Mouse (Mus musculus) C2C12 (cell line): ENCODE measurements at regions not wholly inside any gene's neighbourhood (a gene's known extent, or its start where the extent isn't known, plus 50 kb on each side); places are given as distances from the start of the nearest gene placed in this dataset.

Source experiments
- H3K27me3 ChIP-seq: one replicate; pipeline ENCODE4 v1.6.1; 2011; ENCODE audit not compliant: control insufficient read depth, insufficient read depth, insufficient read length
- H3K36me3 ChIP-seq: one replicate; pipeline ENCODE4 v1.6.1; 2011; ENCODE audit not compliant: control insufficient read depth, insufficient read depth
- H3K4me3 ChIP-seq: one replicate; pipeline ENCODE4 v1.5.1; 2011; ENCODE audit warnings: mild to moderate bottlenecking, control low read depth; ENCODE audit not compliant: poor library complexity, insufficient read depth, severe bottlenecking
- H3K79me2 ChIP-seq: one replicate; pipeline ENCODE4 v1.6.1; 2011; ENCODE audit not compliant: control insufficient read depth, insufficient read depth
- H3K79me3 ChIP-seq: one replicate; pipeline ENCODE4 v1.6.1; 2011; ENCODE audit warnings: low read depth, control low read depth
- H3ac ChIP-seq: one replicate; pipeline ENCODE3; 2011; ENCODE audit warnings: low read depth; ENCODE audit not compliant: control insufficient read depth, insufficient read length
- CEBPB ChIP-seq: IDR thresholded peaks from one replicate; pipeline ENCODE4 v1.6.1; 2011; ENCODE audit warnings: low read depth, mild to moderate bottlenecking, control low read depth, moderate library complexity
- CTCF ChIP-seq: IDR thresholded peaks from one replicate; pipeline ENCODE4 v1.5.1; 2011; ENCODE audit not compliant: control insufficient read depth, insufficient read depth, insufficient read length
- FOSL1 ChIP-seq: IDR thresholded peaks from one replicate; pipeline ENCODE4 v1.8.0; 2011; ENCODE audit warnings: mild to moderate bottlenecking, low read length; ENCODE audit not compliant: poor library complexity, insufficient read depth, severe bottlenecking
- MAX ChIP-seq: IDR thresholded peaks from one replicate; pipeline ENCODE4 v1.6.1; 2011; ENCODE audit warnings: mild to moderate bottlenecking, control low read depth
- MYOD1 ChIP-seq: IDR thresholded peaks from one replicate; pipeline ENCODE4 v1.6.1; 2011; ENCODE audit warnings: low read depth; ENCODE audit not compliant: control insufficient read depth, insufficient read length
- MYOG ChIP-seq: IDR thresholded peaks from one replicate; pipeline ENCODE4 v1.6.1; 2011; ENCODE audit not compliant: control insufficient read depth, insufficient read length; ENCODE audit errors: extremely low read depth
- USF1 ChIP-seq: IDR thresholded peaks from one replicate; pipeline ENCODE4 v1.6.1; 2011; ENCODE audit warnings: low read depth, mild to moderate bottlenecking, control low read depth, moderate library complexity

DNA sequence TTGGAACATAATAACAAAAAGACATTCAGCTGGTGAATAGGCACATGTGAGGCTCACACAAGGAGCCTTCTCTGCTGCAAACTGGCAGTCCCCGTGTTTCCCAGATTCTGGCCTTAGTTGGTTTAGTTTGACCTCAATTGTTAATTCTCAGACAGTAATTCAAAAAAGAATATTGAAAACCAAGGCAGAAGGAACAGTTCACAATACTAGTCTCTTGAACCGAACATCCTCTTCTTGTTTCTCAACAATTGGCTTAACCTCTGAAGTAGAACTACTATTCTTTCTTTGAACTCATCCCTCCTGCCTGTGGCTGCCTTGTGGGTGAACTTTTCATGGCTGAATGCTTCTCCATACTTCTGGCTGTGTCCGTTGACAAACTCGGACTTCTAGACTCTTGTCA, 110.4 kb upstream of the Neil3 start:
- no peaks in the 10 kb centered on the region for H3K79me2 ChIP-seq
- H3ac ChIP-seq, result no peak overlapping the region
- TF ChIP-seq FOSL1, result no peak
- TF ChIP-seq USF1, result no peak
- TF ChIP-seq CEBPB, result no peak
- TF ChIP-seq CTCF, result no peak
- TF ChIP-seq MAX, result no peak
- TF ChIP-seq MYOD1, result no peak
- TF ChIP-seq MYOG, result no peak
- no peak overlapping the region for H3K4me3 ChIP-seq
- no peaks in the 10 kb centered on the region for H3K36me3 ChIP-seq
- H3K27me3 ChIP-seq, result no peaks in the 10 kb centered on the region
- no peaks in the 10 kb centered on the region for H3K79me3 ChIP-seq

DNA sequence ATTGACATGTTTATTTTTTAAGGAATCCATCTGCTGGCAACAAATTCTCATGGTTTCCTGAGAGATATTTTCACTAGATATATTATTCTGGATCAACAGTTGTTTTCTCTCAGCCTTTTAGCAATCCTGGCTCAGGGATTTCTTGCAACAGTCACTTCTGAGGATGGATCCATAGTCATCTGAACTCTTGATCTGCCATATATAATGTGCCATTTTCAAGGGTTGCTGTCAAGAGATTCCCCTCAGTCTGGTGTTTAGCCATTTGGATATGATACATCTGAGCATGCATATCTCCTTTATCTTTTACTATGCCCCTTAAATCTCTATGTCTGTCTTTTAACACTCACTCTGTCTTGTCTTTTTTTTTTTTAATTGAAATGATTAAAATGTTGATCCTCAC, 130.3 kb upstream of the Neil3 start:
- TF ChIP-seq FOSL1 (no peak), USF1 (no peak), MYOG (no peak), CEBPB (no peak), CTCF (no peak), MYOD1 (no peak), MAX (no peak)
- Histone ChIP-seq H3K27me3 (no peaks in the 10 kb centered on the region), H3ac (no peak overlapping the region), H3K4me3 (no peak overlapping the region), H3K79me2 (no peaks in the 10 kb centered on the region), H3K79me3 (no peaks in the 10 kb centered on the region), H3K36me3 (no peaks in the 10 kb centered on the region)

DNA sequence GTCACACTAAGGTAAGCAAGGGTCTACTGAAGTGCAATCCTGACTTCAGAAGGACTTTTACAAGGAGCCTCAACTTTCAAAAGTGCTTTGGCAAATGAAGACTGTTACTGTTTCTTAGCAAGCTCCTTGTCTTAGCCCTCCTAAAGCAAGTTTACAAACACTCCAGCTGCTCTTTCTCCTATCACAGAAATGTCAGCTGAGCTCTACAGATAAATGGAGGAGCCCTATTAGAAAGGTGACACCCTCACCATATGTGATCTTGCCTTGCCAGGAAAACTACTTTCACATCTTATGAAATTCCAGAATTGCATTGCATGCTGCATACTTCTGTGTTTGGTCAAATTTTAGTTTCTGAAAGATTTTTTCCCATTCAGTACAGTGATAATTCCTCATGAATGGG, 136.6 kb upstream of the Neil3 start:
- TF ChIP-seq MAX, result no peak
- TF ChIP-seq MYOD1, result no peak
- no peak for TF ChIP-seq MYOG
- TF ChIP-seq CTCF, result no peak
- TF ChIP-seq FOSL1, result no peak
- TF ChIP-seq CEBPB, result no peak
- TF ChIP-seq USF1, result no peak
- no peaks in the 10 kb centered on the region for H3K79me3 ChIP-seq

DNA sequence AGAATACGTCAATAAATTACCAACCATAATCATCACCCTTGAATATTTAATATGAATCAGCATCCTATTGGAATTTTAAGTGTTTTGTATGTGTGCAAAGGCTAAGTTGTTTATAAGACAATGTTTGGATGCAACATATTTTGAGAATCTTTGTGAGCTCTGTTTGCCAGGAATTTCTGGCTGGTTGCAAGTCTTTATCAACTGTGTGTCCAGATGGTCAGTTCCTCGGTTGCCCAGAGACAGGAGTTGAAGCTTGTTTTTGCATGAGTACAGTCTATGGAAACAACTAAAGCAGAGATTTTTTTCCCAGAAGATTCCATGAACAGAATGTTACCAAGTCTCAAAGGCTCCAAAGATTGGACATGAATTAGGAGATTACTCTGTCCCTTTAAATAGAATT, 142.0 kb upstream of the Neil3 start:
- no peak overlapping the region for H3ac ChIP-seq
- H3K36me3 ChIP-seq, result no peaks in the 10 kb centered on the region
- no peak overlapping the region for H3K4me3 ChIP-seq
- H3K79me3 ChIP-seq, result no peaks in the 10 kb centered on the region
- H3K27me3 ChIP-seq, result no peaks in the 10 kb centered on the region
- TF ChIP-seq CEBPB, result no peak
- TF ChIP-seq USF1, result no peak
- no peak for TF ChIP-seq CTCF
- TF ChIP-seq MYOD1, result no peak
- TF ChIP-seq MYOG, result no peak
- TF ChIP-seq MAX, result no peak
- no peak for TF ChIP-seq FOSL1
- no peaks in the 10 kb centered on the region for H3K79me2 ChIP-seq

More for the DNA sequence above, 136.6 kb upstream of the Neil3 start:
- H3K36me3 ChIP-seq, result no peaks in the 10 kb centered on the region
- no peak overlapping the region for H3ac ChIP-seq
- H3K27me3 ChIP-seq, result no peaks in the 10 kb centered on the region
- no peak overlapping the region for H3K4me3 ChIP-seq
- no peaks in the 10 kb centered on the region for H3K79me2 ChIP-seq

DNA sequence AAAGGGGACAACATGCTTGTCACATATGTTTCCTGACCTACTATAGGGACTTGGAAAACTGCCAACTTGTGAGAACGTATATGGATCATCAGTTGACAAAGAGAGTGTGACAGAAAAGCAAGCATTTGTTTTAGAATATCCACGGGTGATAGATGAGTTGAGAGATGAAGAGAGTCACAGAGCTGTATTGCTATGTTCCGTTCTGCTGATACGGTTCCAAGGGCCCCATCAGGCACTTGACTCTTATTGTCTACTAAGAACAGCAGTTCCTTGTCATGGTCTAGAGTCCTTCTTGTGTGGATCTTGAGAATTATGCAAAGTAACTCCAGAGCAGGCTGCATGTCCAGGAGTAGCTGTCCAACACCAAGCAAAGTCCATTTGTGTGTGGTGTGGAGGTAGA, 143.0 kb upstream of the Neil3 start:
- H3K79me2 ChIP-seq, result no peaks in the 10 kb centered on the region
- H3K27me3 ChIP-seq, result no peaks in the 10 kb centered on the region
- H3ac ChIP-seq, result no peak overlapping the region
- TF ChIP-seq MYOG (no peak), CTCF (no peak), FOSL1 (no peak), MAX (no peak), CEBPB (no peak), MYOD1 (no peak), USF1 (no peak)
- H3K4me3 ChIP-seq, result no peak overlapping the region
- no peaks in the 10 kb centered on the region for H3K36me3 ChIP-seq
- no peaks in the 10 kb centered on the region for H3K79me3 ChIP-seq

DNA sequence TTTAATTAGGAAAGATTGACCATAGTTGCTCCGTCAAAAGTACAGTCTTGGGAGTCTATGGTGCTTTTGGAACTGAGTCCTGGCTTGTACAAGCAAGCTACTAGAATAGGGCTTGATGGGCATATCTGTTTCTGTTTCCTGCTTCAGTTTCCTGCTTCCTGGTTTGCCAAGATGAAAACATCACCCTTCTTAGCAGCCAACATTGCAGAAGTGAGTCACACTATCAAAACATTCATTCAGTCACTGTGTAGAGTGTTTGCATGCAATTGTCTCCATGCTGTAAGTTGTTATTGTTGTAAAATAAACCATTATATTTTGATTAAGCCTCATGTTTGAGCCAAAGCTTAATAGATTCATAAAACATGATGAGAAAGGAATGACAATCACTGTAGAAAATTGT, 149.3 kb upstream of the Neil3 start:
- H3K27me3 ChIP-seq, result no peaks in the 10 kb centered on the region
- H3ac ChIP-seq, result no peak overlapping the region
- H3K79me2 ChIP-seq, result no peaks in the 10 kb centered on the region
- no peaks in the 10 kb centered on the region for H3K79me3 ChIP-seq
- TF ChIP-seq CTCF (no peak), MYOG (no peak), FOSL1 (no peak), USF1 (no peak), MYOD1 (no peak), CEBPB (no peak), MAX (no peak)
- no peak overlapping the region for H3K4me3 ChIP-seq
- no peaks in the 10 kb centered on the region for H3K36me3 ChIP-seq
